Mouse (Mus musculus) myocyte (in vitro differentiated cells): ENCODE measurements around the gene Parn. TPM values are rescaled to one million over a fixed set of nuclear protein-coding genes. Genes with fewer than 3 reads are reported as not detected.
A peak's percentile ranks its signal among the peaks of the same experiment; 100 is the strongest.
"Not testable (repeated sequence)": the region's sequence is repeated elsewhere in the genome, so short reads cannot be mapped to it uniquely, and the experiment has no call there.

ENCODE experiments used
- H3K27me3 ChIP-seq: one replicate; pipeline ENCODE4 v1.6.1; 2011; ENCODE audit not compliant: control insufficient read depth, insufficient read depth, insufficient read length
- H3K36me3 ChIP-seq: one replicate; pipeline ENCODE4 v1.6.1; 2011; ENCODE audit not compliant: control insufficient read depth, insufficient read depth
- H3K4me2 ChIP-seq: one replicate; pipeline ENCODE4 v1.6.1; 2011; ENCODE audit warnings: low read depth, control low read depth
- H3K4me3 ChIP-seq: one replicate; pipeline ENCODE4 v1.5.1; 2011; ENCODE audit warnings: mild to moderate bottlenecking, control low read depth, moderate library complexity
- H3K79me2 ChIP-seq: one replicate; pipeline ENCODE4 v1.6.1; 2011; ENCODE audit not compliant: control insufficient read depth, insufficient read depth
- H3ac ChIP-seq: one replicate; pipeline ENCODE4 v1.6.1; 2011; ENCODE audit not compliant: control insufficient read depth, insufficient read length
- CEBPB ChIP-seq: IDR thresholded peaks from 2 replicates; pipeline ENCODE4 v1.6.1; 2011; ENCODE audit warnings: mild to moderate bottlenecking, moderate library complexity; ENCODE audit not compliant: poor library complexity, insufficient read depth, severe bottlenecking
- E2F4 ChIP-seq: IDR thresholded peaks from one replicate; pipeline ENCODE4 v1.6.1; 2011; ENCODE audit warnings: mild to moderate bottlenecking, control low read depth, moderate library complexity; ENCODE audit not compliant: insufficient read depth
- MAX ChIP-seq: IDR thresholded peaks from one replicate; pipeline ENCODE4 v1.6.1; 2011; ENCODE audit warnings: low read depth, mild to moderate bottlenecking, control low read depth
- MYOD1 ChIP-seq, 3 experiments: IDR thresholded peaks; one replicate each; pipeline ENCODE4 v1.6.1; 2011; ENCODE audit warnings: control low read depth in 2 of 3, low read depth in 2 of 3, mild to moderate bottlenecking in 2 of 3, moderate library complexity in 1 of 3; ENCODE audit not compliant: insufficient read length in 2 of 3, control insufficient read depth in 1 of 3
- MYOG ChIP-seq, 3 experiments: IDR thresholded peaks; one replicate each; pipeline ENCODE4 v1.6.1; 2011; ENCODE audit warnings: control low read depth in 2 of 3, low read depth in 2 of 3, mild to moderate bottlenecking in 2 of 3; ENCODE audit not compliant: insufficient read length in 2 of 3, control insufficient read depth in 1 of 3, insufficient read depth in 1 of 3
- POLR2A ChIP-seq: IDR thresholded peaks from one replicate; pipeline ENCODE4 v1.6.1; 2011; ENCODE audit warnings: low read depth, mild to moderate bottlenecking, control low read depth, moderate library complexity; ENCODE audit not compliant: insufficient read length
- POLR2AphosphoS2 ChIP-seq: IDR thresholded peaks from one replicate; pipeline ENCODE4 v1.6.1; 2011; ENCODE audit warnings: low read depth, control low read depth; ENCODE audit not compliant: insufficient read length
- REST ChIP-seq: IDR thresholded peaks from one replicate; pipeline ENCODE4 v1.6.1; 2011; ENCODE audit warnings: mild to moderate bottlenecking, control low read depth, moderate library complexity; ENCODE audit not compliant: insufficient read depth, insufficient read length
- SRF ChIP-seq: IDR thresholded peaks from one replicate; pipeline ENCODE4 v1.6.1; 2011; ENCODE audit warnings: low read depth; ENCODE audit not compliant: control insufficient read depth, insufficient read length
- TCF12 ChIP-seq: IDR thresholded peaks from one replicate; pipeline ENCODE4 v1.6.1; 2011; ENCODE audit warnings: mild to moderate bottlenecking, control low read depth; ENCODE audit not compliant: poor library complexity, insufficient read depth, severe bottlenecking
- TCF3 ChIP-seq: IDR thresholded peaks from one replicate; pipeline ENCODE4 v1.6.1; 2011; ENCODE audit warnings: low read depth, control low read depth; ENCODE audit not compliant: insufficient read length
- USF1 ChIP-seq: IDR thresholded peaks from one replicate; pipeline ENCODE4 v1.6.1; 2011; ENCODE audit warnings: low read depth, mild to moderate bottlenecking, control low read depth, moderate library complexity
- polyA plus RNA-seq: library from polyadenylated mRNA; unstranded; fragments of >200 nt; fragmentation: generic; extraction: Trizol; gene quantifications from one replicate; pipeline ENCODE4 v1.2.1, GENCODE M21; 2012; ENCODE audit warnings: missing spikeins

Gene Parn
- polyA plus RNA-seq, 1 experiment: 14.5 TPM

GRCm38 (mm10) chr16:13671685-13672385 is 3.9 kb upstream of the Parn start, which contains the start of the genes Bfar and 3110001I22Rik:
Gene Bfar, plus strand, starts transcription at chr16:13671858.
Gene 3110001I22Rik, plus strand, starts transcription at chr16:13671929.
- H3K4me3 ChIP-seq: peak within 1 kb of the TSS; percentile 92
- peak within 1 kb of the TSS; percentile 92 for H3K4me2 ChIP-seq
- no peaks in the 10 kb centered on the region for H3K27me3 ChIP-seq
- H3ac ChIP-seq: peak within 1 kb of the TSS; percentile 78
- peaks cover 20% of the 10 kb centered on the region for H3K79me2 ChIP-seq
- TF ChIP-seq USF1: no peak
- peak; percentile 76 for TF ChIP-seq POLR2A
- no peak for TF ChIP-seq E2F4
- TF ChIP-seq MAX: no peak
- no peak for TF ChIP-seq TCF3
- TF ChIP-seq MYOD1 (IDR thresholded peaks at IDR 0.05; ENCODE audit: control insufficient read depth in 1 of 3, insufficient read length in 2 of 3, low read depth in 2 of 3): peak in 1 of 3 experiments; percentile 16
- TF ChIP-seq REST: no peak
- peak; percentile 60 for TF ChIP-seq SRF
- peak; percentile 90 for TF ChIP-seq POLR2AphosphoS2
- peaks cover 5% of the 10 kb centered on the region for H3K36me3 ChIP-seq

- Histone ChIP-seq H3K4me2 (peak overlapping the region; percentile 84), H3K4me3 (peak overlapping the region; percentile 92)
These were observed 2.9 kb upstream of the Parn start for GRCm38 (mm10) chr16:13670896-13671295.

GRCm38 (mm10) chr16:13669282-13669681 is 1.3 kb upstream of the Parn start:
- peaks cover 7% of the 10 kb centered on the region for H3K36me3 ChIP-seq
- H3K4me2 ChIP-seq: no peak overlapping the region
- H3K27me3 ChIP-seq: no peaks in the 10 kb centered on the region
- peaks cover 20% of the 10 kb centered on the region for H3K79me2 ChIP-seq
- H3K4me3 ChIP-seq: no peak overlapping the region
- no peak for TF ChIP-seq CEBPB
- TF ChIP-seq USF1: no peak
- TF ChIP-seq TCF12: no peak
- no peak for TF ChIP-seq REST
- TF ChIP-seq POLR2A: no peak
- TF ChIP-seq MYOD1 (IDR thresholded peaks at IDR 0.05; ENCODE audit: control insufficient read depth in 1 of 3, insufficient read length in 2 of 3, low read depth in 2 of 3): no peak
- no peak for TF ChIP-seq E2F4
- no peak for TF ChIP-seq TCF3
- TF ChIP-seq POLR2AphosphoS2: no peak
- TF ChIP-seq MYOG (IDR thresholded peaks at IDR 0.05; ENCODE audit: control insufficient read depth in 1 of 3, insufficient read depth in 1 of 3, insufficient read length in 2 of 3, low read depth in 2 of 3): no peak
- no peak overlapping the region for H3ac ChIP-seq

More at GRCm38 (mm10) chr16:13670896-13671295, 2.9 kb upstream of the Parn start:
- H3ac ChIP-seq, H3K36me3 ChIP-seq, H3K27me3 ChIP-seq: not testable (repeated sequence)
- peaks cover 20% of the 10 kb centered on the region for H3K79me2 ChIP-seq

GRCm38 (mm10) chr16:13668402-13669108 is 585 bp upstream of the Parn start:
- Histone ChIP-seq H3K36me3 (peaks cover 4% of the 10 kb centered on the region), H3ac (peak overlapping the region; percentile 5), H3K4me2 (peak overlapping the region; percentile 47), H3K79me2 (peaks cover 14% of the 10 kb centered on the region), H3K27me3 (no peaks in the 10 kb centered on the region), H3K4me3 (peak overlapping the region; percentile 46)
- TF ChIP-seq TCF12: no peak

- no peak overlapping the region for H3ac ChIP-seq
- no peak for TF ChIP-seq MYOG (IDR thresholded peaks at IDR 0.05; ENCODE audit: control insufficient read depth in 1 of 3, insufficient read depth in 1 of 3, insufficient read length in 2 of 3, low read depth in 2 of 3)
- TF ChIP-seq CEBPB: no peak
- TF ChIP-seq USF1: no peak
- TF ChIP-seq REST: no peak
- no peak for TF ChIP-seq TCF12
- no peak for TF ChIP-seq POLR2A
- TF ChIP-seq MYOD1 (IDR thresholded peaks at IDR 0.05; ENCODE audit: control insufficient read depth in 1 of 3, insufficient read length in 2 of 3, low read depth in 2 of 3): no peak
- no peak for TF ChIP-seq TCF3
- no peak for TF ChIP-seq MAX
- no peak for TF ChIP-seq SRF
- no peak for TF ChIP-seq POLR2AphosphoS2
- no peak for TF ChIP-seq E2F4
- H3K79me2 ChIP-seq: no peaks in the 10 kb centered on the region
- H3K36me3 ChIP-seq: peaks cover 15% of the 10 kb centered on the region
- H3K27me3 ChIP-seq: no peaks in the 10 kb centered on the region
- no peak overlapping the region for H3K4me2 ChIP-seq
- no peak overlapping the region for H3K4me3 ChIP-seq
These were observed 7.2 kb downstream of the Parn start for GRCm38 (mm10) chr16:13660736-13661135.
